Mouse (Mus musculus): Measurements from ENCODE around the gene Ptgfrn. TPM values are rescaled to one million over a fixed set of nuclear protein-coding genes. Genes with fewer than 3 reads are reported as not detected.

Ptgfrn gene
- polyA plus RNA-seq, 1 experiment from 2014 or later: 6.3 TPM

- Histone ChIP-seq H3K4me1 (0 out of 2 replicates have a peak, but pooled peaks cover 3% of the 10 kb centered on the region), H3K27ac (no peak overlapping the region), H3K36me3 (no peaks in the 10 kb centered on the region), H3K4me2 (replicated peaks) (no peak overlapping the region), H3K4me3 (no peak overlapping the region), H3K9ac (no peak overlapping the region), H3K27me3 (no peaks in the 10 kb centered on the region), H3K9me3 (no peaks in the 10 kb centered on the region)
- ATAC-seq (ENCODE audit: insufficient number of reproducible peaks, insufficient read depth, low FRiP score, low TSS enrichment): no peak
- WGBS: 60% methylated on average over 4 of the region's 4 CpGs
Observed at GRCm38 (mm10) chr3:100994252-100994651, 115.8 kb downstream of the Ptgfrn start.

GRCm38 (mm10) chr3:100993718-100994117 is 116.4 kb downstream of the Ptgfrn start:
- Histone ChIP-seq H3K4me2 (replicated peaks) (no peak overlapping the region), H3K9ac (no peak overlapping the region), H3K27me3 (no peaks in the 10 kb centered on the region), H3K36me3 (no peaks in the 10 kb centered on the region), H3K9me3 (no peaks in the 10 kb centered on the region), H3K4me1 (no peaks in the 10 kb centered on the region), H3K4me3 (no peak overlapping the region), H3K27ac (no peak overlapping the region)
- ATAC-seq (ENCODE audit: insufficient number of reproducible peaks, insufficient read depth, low FRiP score, low TSS enrichment): no peak
- 76% methylated on average over 15 of the region's 15 CpGs for whole genome bisulfite sequencing

GRCm38 (mm10) chr3:100993158-100993557 is 116.9 kb downstream of the Ptgfrn start:
- Histone ChIP-seq H3K9me3 (no peaks in the 10 kb centered on the region), H3K4me3 (no peak overlapping the region), H3K4me2 (replicated peaks) (no peak overlapping the region), H3K9ac (no peak overlapping the region), H3K27ac (no peak overlapping the region), H3K36me3 (no peaks in the 10 kb centered on the region), H3K27me3 (no peaks in the 10 kb centered on the region), H3K4me1 (no peaks in the 10 kb centered on the region)
- 71% methylated on average over 7 of the region's 7 CpGs for WGBS
- no peak for ATAC-seq (ENCODE audit: insufficient number of reproducible peaks, insufficient read depth, low FRiP score, low TSS enrichment)

Other genes starting within 250 kb of the Ptgfrn start
- gene Trim45, start 188.1 kb downstream of the Ptgfrn start, polyA plus RNA-seq (2016; fragmentation: Nextera tagmentation; extraction: Ambion mirVana): 7.8 and 8.5 TPM in 2 replicates
- gene Ttf2, start 140.6 kb downstream of the Ptgfrn start, polyA plus RNA-seq (2016; fragmentation: Nextera tagmentation; extraction: Ambion mirVana): 20.8 and 20.9 TPM in 2 replicates
- gene Cd101, start 80.7 kb downstream of the Ptgfrn start, polyA plus RNA-seq (2016; fragmentation: Nextera tagmentation; extraction: Ambion mirVana): 0.06 and 0.13 TPM in 2 replicates
- gene Cd2, start 177.7 kb upstream of the Ptgfrn start, polyA plus RNA-seq (2016; fragmentation: Nextera tagmentation; extraction: Ambion mirVana): not detected in 2 replicates